Mouse (Mus musculus): Measurements from ENCODE around the gene Nppa.

The Nppa gene

DNA sequence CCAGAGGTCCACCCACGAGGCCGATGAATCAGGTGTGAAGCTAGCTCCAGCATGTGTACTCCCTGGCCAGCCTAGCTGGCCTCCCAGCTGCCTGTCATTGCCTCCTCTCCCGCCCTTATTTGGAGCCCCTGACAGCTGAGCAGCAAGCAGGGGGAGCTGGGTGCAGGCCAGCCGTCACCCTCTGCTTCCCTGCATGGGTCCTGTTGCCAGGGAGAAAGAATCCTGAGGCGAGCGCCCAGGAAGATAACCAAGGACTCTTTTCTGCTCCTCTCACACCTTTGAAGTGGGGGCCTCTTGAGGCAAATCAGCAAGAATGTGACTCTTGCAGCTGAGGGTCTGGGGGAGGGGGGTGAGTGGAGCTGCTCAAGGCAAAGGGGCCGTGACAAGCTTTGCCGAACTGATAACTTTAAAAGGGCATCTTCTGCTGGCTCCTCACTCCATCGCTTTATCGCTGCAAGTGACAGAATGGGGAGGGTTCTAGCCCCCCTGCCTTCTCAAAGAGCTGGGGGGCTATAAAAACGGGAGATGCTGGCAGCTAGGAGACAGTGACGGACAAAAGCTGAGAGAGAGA, at the start of gene Nppa:
TSS of gene Nppa (plus strand) at position 521 of the 571 bp plus-strand sequence.
- no peak for DNase-seq

DNA sequence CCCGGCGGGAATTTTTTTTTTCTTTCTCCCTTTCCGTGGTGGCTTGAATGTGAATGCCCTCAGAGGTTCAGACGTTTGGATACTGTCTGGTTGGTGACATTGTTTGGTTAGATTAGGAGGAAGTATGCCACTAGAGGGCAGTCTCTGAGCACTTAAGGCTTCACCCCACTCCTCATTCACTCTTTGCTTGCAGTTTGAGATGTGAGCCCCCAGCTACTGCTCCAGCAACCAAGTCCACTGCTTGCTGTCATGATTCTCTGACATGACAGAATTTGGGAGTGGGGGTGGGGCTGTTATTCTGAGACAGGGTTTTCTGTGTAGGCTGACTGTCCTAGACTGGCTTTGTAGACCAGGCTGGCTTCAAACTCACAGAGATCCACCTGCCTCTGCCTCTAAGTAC, 46.9 kb upstream of the Nppa start:
- peak in 1 of 2 experiments; percentile 37 for DNase-seq

DNA sequence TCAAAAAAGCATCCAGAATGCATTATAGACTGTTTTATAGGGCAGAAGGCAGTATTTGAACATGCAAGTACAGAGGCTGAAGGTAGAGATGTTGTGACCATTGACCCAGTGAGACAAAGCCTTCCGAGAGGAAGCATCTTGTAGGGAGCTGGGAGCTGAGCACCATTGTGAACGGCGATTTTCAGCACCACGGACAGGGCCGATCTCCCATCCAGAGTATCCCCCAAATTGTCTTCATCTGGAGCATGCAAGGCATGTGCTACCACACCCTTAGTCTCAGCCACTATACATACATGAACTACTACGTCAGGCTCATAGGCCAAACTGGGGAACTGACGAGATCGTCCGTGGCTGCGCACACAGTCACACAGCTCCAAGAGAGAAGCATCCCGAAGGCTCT, 43.4 kb upstream of the Nppa start:
- DNase-seq = no peak

DNA sequence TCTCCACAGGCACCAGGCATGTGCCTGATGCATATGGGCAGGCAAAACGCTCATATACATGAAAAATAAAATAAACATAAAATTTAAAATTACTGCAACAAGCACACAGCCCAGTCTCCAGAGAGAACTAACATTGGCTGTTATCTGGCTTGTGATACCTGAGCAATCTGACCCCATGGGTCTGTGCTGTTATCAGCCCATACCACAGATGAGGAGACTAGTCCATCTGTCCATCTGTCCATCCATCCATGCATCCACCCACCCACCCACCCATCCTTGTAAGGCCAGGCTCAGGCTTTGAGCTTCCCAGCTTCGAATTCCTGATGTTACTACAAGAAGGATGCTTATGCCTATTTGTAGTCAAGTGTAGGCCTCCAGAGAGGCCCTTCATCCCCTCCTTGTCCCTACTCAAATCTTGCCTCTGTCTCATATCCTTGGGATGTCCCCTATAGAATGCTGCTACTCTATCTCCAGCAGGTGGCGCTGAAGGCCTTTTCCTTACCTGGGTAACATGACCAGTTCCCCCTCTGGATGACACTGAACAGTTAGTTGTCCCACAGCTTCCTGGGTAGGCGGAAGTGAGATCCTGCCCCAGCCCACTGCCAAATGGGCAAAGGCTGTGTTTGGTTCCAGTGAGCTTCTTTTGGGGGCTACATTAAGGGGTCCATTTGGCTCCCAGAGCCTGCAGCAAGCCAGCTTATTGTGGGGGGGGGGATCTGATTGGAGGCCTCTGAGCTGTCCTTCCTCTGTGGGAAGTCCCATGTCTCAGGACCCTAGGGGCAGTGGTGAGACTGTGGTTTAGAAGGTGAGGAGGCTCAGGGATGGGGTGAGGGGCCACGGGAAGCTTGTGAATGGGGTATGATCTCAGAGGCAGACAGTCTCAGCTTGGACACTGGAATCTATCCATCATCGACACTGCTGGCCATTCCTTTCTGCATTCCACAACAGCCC, 40.4 kb upstream of the Nppa start:
- peak; percentile 55 to 82 for DNase-seq

DNA sequence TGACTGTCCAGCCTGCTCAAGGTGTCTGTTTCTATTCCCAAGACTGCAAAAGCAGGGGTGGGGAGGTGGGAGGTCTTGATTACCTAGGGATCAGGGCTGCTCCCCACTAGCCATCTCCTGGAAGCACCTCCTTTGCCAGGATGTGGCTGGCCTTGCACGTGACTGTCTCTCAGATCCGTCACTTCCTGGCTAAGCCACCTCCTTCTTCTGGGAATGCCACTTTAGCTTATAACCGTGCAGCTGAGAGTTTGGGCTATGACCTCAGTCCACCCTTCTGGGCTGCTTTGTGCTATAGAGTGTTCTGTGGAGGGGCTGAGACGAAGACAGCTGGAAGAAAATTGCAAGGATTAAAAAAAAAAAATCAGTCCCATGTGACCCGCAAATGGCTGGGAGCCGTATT, 37.7 kb upstream of the Nppa start:
- no peak for DNase-seq

DNA sequence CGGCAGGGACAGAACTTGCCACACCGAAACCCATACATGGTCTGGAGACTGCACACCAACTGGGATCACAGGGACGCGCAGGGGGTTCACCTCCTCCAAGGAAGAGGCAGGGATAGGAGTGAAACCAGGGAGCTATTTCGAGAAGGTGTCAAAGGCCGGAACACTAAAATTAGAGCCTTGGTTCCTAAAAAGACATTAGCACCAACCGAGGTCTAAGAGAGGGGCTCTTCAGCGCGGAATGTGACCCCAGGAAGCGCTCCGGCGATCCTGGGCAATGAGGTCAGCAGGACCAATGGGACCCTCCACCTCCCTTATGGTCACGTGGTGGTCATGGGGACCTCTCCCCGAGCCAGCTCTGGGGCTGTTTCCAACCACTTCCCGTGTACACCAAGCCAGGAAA, 36.9 kb upstream of the Nppa start:
- DNase-seq = no peak

DNA sequence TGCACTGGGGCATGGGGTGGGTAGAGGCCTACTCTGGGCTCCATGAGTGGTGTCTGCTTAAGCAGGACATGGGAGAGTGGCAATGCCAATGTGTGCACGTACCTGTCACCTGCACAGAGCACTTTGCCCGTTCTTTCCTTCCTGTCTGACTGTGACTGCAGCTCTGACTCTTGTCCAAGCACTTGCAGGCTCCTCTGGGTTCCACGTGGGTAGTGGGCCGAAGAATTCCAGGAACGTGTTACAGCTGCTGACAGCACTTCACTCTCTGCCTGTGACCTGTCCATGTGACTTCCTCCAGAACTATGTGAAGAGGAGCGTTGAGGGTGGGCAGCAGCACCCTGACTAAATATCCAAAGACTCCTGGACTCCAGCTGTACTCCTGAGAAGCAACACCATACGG, 34.8 kb upstream of the Nppa start:
- DNase-seq = peak; percentile 66 to 70

DNA sequence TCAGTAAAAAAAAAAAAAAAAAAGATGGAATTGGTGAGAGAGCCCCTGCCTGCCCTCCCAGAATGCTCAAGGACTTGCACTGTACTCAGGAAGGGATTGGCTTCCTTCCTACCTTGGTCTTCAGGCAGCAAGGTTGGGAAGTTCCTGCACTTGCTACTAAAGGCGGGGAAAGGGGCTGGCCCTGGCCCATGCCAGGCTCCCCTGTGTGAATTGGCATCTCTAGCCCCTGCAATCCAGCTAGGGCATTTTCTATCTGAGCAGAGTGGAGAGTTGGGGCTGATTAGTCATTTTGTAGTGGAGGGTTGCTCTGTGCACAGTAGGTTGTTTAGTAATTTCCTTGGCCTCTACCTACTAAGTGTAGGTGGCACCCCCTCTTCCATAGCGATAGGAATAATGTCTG, 31.7 kb upstream of the Nppa start:
- no peak for DNase-seq

DNA sequence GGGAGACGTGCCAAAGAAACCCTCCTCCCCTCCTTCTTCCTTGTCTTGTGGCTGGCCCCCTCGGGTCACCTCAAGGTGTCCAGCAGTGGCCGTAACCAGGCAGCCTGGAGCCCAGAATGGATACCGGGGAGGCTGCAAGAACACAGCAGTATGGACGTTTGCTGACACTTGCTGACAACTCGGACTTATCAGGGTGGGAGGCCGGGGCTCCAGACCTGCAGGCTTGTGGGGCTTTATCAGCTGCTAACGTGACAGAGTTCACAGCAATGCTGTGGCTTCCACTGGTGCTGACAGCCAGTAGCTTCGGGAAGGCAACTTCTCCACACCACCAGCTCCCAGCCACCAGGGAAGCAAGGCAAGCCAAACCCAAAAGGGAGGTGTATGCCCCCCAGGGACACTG, 31.2 kb upstream of the Nppa start:
- DNase-seq = no peak

DNA sequence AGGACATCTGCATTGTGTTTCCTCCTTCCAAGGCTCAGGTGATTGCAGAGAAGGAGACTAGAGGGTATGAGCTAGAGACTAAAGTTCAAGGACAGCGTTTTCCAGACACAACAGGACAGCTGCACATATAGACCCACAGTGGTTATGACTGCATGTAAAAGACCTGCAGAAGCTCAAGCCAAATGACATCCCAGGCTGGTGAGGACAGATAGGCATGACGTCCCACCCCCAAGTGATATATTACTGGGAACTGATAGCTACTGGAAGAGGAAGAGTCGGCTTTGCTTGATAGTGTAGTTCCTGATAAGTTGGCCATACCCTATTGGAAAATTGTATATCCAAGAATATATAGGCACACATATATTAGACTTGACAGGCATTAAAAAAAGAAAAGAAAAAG, 24.3 kb upstream of the Nppa start:
- DNase-seq = no peak

DNA sequence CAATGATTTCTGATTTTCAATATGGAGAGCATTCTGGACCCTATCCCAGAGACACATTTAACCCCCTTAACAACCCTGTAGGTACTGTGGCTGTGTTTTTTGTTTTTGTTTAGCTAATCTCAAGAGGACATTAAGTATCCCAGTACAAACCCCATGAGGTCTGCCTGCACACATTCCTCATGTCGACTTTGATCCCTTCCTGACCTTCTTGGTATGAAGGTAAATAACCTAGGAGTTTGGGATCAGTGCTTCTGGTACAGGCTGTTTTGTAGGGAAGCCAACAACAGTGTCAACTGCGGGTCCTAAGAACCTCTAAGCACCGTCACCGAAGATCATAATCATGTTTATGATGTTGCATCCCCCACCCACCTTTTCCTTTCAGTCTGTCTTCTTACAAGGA, 22.8 kb upstream of the Nppa start:
- DNase-seq = peak; percentile 63 to 73

DNA sequence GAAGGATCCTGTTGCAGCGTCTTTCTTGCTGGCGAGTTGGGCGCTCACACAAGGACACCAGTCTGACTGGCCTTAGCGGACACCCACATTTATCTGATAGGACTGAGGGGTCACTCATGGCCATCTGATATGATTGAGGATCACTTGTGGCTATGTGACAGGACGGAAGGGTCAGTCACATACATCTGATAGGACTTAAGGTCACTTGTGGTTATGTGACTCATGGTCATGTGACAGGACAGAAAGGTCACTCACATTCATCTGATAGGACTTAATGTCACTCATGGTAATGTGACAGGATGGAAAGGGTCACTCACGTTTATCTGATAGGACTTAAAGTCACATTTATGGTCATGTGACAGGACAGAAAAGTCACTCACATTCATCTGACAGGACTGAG, 22.1 kb upstream of the Nppa start:
- DNase-seq = no peak

DNA sequence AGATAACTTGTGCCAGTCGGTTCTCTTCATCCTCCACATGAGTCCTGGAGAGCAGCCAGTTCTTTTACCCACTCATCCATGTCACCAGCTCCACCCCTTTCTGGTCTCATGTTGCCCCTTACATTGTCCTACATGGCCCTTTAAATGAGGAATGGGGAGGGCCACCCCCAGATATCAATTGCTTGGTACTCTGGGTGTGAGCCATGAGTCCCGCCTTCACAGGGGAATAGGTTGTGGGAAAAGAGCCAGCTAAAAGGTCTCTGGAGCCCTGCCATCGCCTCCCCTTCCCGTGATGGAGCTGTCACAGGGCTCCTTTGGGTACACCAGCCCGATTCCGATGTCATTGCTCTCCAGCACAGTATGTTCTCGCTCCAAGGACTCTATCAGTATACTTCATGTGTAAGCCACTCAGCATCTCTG, 21.1 kb upstream of the Nppa start:
- DNase-seq = peak; percentile 20 to 65

DNA sequence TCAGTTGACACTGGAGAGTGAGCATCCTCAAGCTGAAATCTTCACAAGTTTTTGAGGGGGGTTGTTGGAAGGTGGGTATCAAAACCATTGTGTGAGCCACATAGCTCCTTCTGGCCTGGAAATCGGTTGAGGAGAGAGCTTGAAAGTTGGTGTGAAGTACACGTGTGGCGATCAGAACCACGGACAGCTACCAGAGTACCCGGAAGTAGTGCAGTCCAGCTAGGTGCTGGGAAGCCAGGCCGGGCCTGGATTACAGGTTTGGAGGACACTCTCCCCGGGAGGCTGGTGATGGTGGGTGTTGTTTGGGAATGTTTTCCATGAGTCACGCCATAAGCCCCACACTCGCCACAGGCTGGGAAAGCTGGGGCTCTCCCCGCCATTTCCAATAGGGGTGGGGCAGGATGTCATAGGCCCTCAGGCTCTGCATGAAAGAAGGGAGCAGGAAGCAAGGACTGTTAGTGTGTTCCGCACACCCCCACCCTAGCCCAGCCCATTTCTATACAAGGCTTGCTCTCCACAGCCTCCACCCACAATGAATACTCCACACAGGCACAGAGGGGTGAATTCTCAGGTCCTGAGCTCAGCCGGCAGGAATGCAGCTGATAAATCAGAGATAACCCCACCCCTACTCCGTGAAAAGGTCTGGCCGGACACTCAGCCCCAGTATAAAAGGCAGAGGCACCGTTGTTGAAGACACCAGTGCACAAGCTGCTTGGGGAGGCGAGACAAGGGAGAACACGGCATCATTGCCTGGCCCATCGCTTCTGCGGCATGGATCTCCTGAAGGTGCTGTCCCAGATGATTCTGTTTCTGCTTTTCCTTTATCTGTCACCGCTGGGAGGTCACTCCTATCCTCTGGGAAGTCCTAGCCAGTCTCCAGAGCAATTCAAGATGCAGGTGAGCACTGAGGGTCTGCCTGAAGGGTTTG, 15.1 kb upstream of the Nppa start, which contains the start of gene Nppb:
TSS of gene Nppb (plus strand) at position 584 of the 928 bp plus-strand sequence.
- DNase-seq = peak in 1 of 2 experiments; percentile 61

DNA sequence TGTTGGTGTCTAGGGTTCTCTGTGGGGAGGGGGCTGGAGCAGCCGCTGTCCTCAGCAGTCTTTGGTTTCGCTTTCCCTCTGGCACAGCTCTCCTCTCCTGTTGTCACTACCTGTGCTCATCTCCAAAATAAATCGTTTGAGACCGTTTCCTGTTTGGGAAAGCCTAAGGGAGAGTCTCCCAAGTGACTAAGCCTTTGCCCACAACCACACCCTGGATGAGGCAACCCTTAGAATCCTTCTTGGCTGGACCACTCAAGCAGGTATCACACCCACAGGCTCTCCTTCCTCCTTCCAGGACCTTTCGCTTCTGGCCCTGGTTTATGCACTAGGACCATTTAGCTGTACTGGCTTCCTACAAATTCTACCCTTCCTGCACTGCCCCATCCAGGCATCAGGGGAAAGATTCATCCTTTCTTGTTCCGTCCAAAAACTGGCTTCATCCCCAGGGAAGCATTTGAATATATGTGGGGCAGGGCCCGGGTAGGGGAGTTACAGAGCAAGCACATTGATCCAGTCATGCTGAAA, 6.9 kb upstream of the Nppa start:
- no peak for DNase-seq

DNA sequence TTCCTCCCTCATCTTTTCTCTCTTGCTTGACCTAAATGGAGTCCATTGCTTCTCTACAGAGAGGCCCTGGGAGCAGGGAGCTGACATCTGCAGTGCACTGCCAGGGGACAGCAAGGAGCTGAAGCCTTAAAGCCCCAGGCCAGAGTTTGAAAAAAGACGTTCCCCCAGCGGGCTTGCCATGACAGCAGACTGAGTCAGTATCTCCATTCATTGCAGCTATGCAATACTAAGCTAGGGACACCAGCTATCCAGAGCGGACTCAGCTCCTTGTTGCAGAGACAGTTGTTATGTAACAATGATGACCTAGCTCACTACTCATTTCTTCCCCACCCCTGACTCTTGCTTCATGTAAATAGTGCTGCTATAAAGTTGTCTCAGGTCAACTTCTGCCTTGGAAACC, 5.2 kb upstream of the Nppa start:
- DNase-seq = no peak

DNA sequence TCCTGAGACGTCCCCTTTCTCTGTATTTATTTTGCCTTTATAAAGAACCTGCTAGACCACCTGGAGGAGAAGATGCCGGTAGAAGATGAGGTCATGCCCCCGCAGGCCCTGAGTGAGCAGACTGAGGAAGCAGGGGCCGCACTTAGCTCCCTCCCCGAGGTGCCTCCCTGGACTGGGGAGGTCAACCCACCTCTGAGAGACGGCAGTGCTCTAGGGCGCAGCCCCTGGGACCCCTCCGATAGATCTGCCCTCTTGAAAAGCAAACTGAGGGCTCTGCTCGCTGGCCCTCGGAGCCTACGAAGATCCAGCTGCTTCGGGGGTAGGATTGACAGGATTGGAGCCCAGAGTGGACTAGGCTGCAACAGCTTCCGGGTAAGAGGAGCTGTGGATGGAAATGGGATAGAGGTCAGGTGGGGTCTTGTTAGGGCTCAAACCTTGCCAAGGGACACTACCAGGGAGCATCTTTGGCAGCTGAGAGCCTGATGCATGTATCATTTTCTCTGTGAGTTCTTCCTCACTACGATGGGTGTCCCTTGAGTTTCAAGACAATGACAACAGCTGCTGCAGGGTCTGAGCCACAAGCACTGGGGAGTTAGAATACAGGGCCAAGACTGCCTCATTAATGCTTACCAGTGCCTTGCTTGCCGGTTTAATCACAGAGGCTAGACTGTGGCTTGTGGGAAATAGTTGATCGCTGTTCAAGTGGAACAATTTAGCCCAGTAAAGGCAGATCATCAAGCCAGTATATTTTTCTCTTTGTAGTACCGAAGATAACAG, 679 bp downstream of the Nppa start:
- DNase-seq = no peak

DNA sequence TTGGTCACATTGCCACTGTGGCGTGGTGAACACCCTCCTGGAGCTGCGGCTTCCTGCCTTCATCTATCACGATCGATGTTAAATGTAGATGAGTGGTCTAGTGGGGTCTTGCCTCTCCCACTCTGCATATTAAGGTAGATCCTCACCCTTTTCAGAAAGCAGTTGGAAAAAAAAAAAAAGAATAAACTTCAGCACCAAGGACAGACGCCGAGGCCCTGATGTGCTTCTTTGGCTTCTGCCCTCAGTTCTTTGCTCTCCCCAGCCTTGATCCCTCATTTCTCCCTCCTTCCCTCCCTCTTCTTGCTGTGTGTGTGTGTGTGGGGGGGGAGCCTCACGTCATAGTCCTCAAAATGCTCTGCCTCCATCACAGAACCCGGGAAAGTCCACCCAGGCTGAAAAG, 1.3 kb downstream of the Nppa start:
- DNase-seq = no peak

DNA sequence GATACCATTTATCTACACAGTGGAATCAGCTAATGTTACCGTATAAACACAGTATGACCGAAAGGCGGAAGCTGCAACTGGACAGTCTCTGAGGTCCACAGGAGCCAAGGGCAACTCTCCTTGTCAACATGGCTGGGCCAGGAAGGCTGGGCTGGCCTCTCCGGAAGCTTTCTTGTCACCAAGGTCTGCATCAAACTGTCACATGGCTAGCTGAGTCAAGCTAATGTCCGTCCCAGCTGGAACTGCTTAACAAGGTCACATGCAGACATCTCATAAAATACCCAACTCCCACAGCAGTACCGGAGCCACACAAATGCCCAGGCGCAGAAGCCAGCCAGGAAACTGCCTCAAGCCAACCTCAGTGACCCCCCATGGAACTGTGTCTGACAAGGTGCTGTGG, 3.8 kb downstream of the Nppa start:
- DNase-seq = no peak

DNA sequence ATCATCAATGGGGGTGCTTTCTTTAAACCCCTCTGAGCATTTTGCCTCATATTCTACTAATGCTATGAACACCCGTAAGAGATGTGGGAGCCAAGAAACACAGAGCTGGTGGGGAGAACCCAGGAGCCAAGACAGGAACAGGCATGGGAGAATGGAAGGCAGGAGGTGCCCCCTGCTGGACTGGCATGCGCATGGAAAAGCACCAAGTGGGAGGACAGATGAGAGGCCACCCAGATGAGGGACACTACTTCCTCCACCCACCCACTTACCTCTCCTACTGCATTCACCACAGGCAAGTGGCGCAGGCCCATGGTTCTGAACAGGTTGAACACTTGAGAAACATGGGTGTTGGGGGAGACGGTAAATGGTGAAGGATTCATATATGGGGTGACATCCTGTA, 7.9 kb downstream of the Nppa start:
- DNase-seq = peak; percentile 33 to 64

DNA sequence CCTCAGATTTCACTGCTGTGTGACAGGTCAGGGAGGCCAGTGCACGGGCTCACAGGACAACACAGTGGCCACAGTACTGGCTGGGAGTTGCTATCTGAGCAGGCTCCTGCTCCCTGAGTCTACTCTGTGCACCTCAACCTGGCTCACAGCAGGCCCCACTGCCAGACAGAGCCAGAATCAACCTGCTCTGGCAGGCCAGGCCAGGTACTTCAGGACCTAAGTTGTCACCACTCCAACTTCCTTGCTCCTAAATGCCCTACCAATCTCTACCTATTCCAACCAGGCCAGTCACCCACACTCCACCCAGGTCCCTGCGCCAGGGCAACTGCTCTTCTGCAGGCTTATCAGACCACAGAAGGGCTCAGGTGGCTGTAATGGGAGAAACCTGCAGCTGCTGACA, 9.1 kb downstream of the Nppa start:
- peak; percentile 44 to 57 for DNase-seq

DNA sequence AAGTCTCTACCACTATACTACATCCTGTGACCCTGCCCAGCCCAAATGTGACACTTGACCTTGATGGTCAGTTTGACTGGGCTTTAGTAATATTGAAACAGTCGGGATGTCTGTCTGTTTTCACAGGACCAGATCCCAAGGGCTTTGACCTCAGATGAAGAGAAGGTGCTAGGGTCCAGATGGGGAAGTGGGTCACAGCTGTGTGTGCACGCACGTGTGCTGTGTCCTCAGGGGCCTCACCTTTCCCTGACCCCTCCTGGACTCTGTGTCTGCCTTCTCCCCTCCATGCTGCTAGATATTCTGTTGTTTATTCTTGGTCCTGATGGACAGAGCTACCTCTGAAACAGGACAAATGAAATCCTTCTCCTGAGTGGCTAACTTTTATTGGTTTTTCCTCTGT, 10.8 kb downstream of the Nppa start:
- no peak for DNase-seq

All from kidney, adult 8-10 months (tissue).